ENCODE assay signal across 32 mouse cellular contexts in the genomic region with DNA sequence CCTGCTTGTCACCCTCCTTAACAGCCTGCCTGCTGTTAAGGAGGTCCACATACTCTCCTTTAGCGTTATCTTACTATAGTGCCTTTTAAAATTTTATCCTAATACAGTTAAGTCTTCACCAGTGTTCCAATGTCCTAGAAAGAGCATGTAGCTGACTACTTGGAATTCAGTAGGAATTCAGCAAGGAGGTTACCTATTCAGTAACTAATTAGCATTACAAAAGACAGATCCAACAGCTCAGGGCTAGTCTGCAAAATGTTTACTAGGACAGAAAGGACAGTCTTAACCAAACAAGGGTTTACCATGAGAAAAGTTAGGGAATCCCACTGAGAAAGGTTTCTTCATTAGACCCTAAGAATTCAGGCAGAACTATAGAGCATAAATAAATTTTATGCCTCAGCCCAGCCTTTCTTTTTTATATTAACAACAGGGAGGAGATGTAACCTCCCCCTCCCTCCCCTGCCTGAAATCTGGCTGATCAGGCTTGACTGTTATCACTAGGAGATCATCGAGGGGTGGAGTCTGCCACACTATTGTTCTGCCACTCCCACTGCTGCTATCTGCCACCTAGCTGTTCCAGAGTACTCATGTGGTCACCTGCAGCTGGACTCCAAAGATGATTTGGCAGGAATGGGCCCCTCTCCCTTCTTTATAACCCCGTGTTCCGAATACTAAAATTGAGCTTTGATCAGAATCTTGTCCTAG. TPM values are rescaled to one million over a fixed set of nuclear protein-coding genes. Genes with fewer than 3 reads are reported as not detected.
"Had no signal": no experiment of that assay in that cellular context is flagged by ENCODE, and none has a peak within 500 bp of the region (broad histone marks: within the 10 kb centered on the region; RNA-seq: fewer than 3 reads in every experiment).

No protein-coding gene starts in this region.

RNA-seq across cellular contexts. Expression of a gene that starts 16.2 kb away (rescaled TPM):
- total RNA-seq: forebrain, postnatal 0 days; gastrocnemius, adult 18-20 months; gastrocnemius, adult 2 months; gastrocnemius, adult 8-10 months; gastrocnemius, postnatal 14 days; gastrocnemius, postnatal 25 days; gastrocnemius, postnatal 36 days; gastrocnemius, postnatal 4 days; granulocyte monocyte progenitor cell, adult 5-6 weeks; heart, adult 18-20 months; heart, adult 2 months; heart, adult 8-10 months had no signal
- polyA plus RNA-seq: cortical plate, adult 2 months; embryonic facial prominence, embryonic 11.5 days; embryonic facial prominence, embryonic 13.5 days; embryonic facial prominence, embryonic 14.5 days; embryonic facial prominence, embryonic 15.5 days; erythroblast, embryonic 14.5 days; forebrain, embryonic 14.5 days; forebrain, embryonic 15.5 days; forebrain, embryonic 16.5 days; forebrain, postnatal 0 days; frontal cortex, adult 2 months; gonadal fat pad, adult 2 months; heart, adult 2 months; heart, embryonic 10.5 days had no signal

RNA-seq across cellular contexts. Expression of a gene that starts 43.5 kb away (rescaled TPM):
- total RNA-seq: common myeloid progenitor, adult 5-6 weeks; forebrain, postnatal 0 days; gastrocnemius, adult 18-20 months; gastrocnemius, adult 2 months; gastrocnemius, adult 8-10 months; gastrocnemius, postnatal 10 days; gastrocnemius, postnatal 14 days; gastrocnemius, postnatal 25 days; gastrocnemius, postnatal 36 days; gastrocnemius, postnatal 4 days; granulocyte monocyte progenitor cell, adult 5-6 weeks; heart, adult 18-20 months; heart, adult 2 months; heart, adult 8-10 months had no signal
- polyA plus RNA-seq: cortical plate, adult 2 months; embryonic facial prominence, embryonic 10.5 days; embryonic facial prominence, embryonic 11.5 days; embryonic facial prominence, embryonic 12.5 days; embryonic facial prominence, embryonic 13.5 days; embryonic facial prominence, embryonic 14.5 days; embryonic facial prominence, embryonic 15.5 days; erythroblast, embryonic 14.5 days; forebrain, embryonic 10.5 days; forebrain, embryonic 11.5 days; forebrain, embryonic 12.5 days; forebrain, embryonic 13.5 days; forebrain, embryonic 14.5 days; forebrain, embryonic 15.5 days; forebrain, embryonic 16.5 days; forebrain, postnatal 0 days; frontal cortex, adult 2 months; gonadal fat pad, adult 2 months; heart, adult 2 months; heart, embryonic 10.5 days had no signal
